Mouse (Mus musculus) E14TG2a.4 (cell line): ENCODE data around the gene Glb1.

Experiments used
- CTCF ChIP-seq: conservative IDR thresholded peaks from 2 replicates; pipeline ENCODE4 v1.5.1; 2014; ENCODE audit warnings: low read length
- NANOG ChIP-seq: IDR thresholded peaks from 2 replicates; pipeline ENCODE4 v1.6.1; 2014; ENCODE audit warnings: borderline replicate concordance, low read length, mixed read lengths
- POU5F1 ChIP-seq: IDR thresholded peaks from 2 replicates; pipeline ENCODE4 v1.6.1; 2014; ENCODE audit warnings: low read length, borderline replicate concordance

- TF ChIP-seq CTCF = peak; percentile 69
- TF ChIP-seq NANOG = no peak
- no peak for TF ChIP-seq POU5F1
Observed at GRCm38 (mm10) chr9:114380881-114381733, 19.8 kb upstream of the Glb1 start.
